Mouse (Mus musculus) ES-Bruce4 (cell line): ENCODE results near the gene Myof. TPM values are rescaled to one million over a fixed set of nuclear protein-coding genes. Genes with fewer than 3 reads are reported as not detected.

Experiments
- H3K27ac ChIP-seq: 2 replicates; pipeline ENCODE4 v1.5.1; 2012; ENCODE audit warnings: low read length, inconsistent platforms; ENCODE audit not compliant: insufficient read depth
- H3K27me3 ChIP-seq: 2 replicates; pipeline ENCODE4 v1.6.1; 2012; ENCODE audit warnings: mild to moderate bottlenecking, low read length, inconsistent platforms; ENCODE audit not compliant: control insufficient read depth, poor library complexity, insufficient read depth, severe bottlenecking
- H3K36me3 ChIP-seq: 2 replicates; pipeline ENCODE4 v1.6.1; 2012; ENCODE audit warnings: inconsistent platforms, mild to moderate bottlenecking, low read length, moderate library complexity; ENCODE audit not compliant: control insufficient read depth, poor library complexity, insufficient read depth, severe bottlenecking
- H3K4me1 ChIP-seq: one replicate; pipeline ENCODE4 v1.8.1; 2011; ENCODE audit warnings: low read length; ENCODE audit not compliant: control insufficient read depth, insufficient read depth
- H3K4me3 ChIP-seq: 2 replicates; pipeline ENCODE4 v1.5.1; 2011; ENCODE audit warnings: low read depth, mild to moderate bottlenecking, low read length
- H3K9ac ChIP-seq: 2 replicates; pipeline ENCODE4 v1.6.1; 2012; ENCODE audit warnings: low read depth, mild to moderate bottlenecking, inconsistent platforms; ENCODE audit not compliant: poor library complexity, severe bottlenecking
- H3K9me3 ChIP-seq: replicated peaks from 2 replicates; pipeline ENCODE4 v1.6.1; 2012; ENCODE audit warnings: mild to moderate bottlenecking, low read length, inconsistent platforms; ENCODE audit not compliant: control insufficient read depth, poor library complexity, insufficient read depth, severe bottlenecking
- CTCF ChIP-seq: IDR thresholded peaks from one replicate; pipeline ENCODE4 v1.8.1; 2011; ENCODE audit warnings: low read depth, low read length
- EP300 ChIP-seq: IDR thresholded peaks from 2 replicates; pipeline ENCODE4 v1.6.1; 2011; ENCODE audit warnings: low read depth, low read length; ENCODE audit not compliant: insufficient read depth
- POLR2A ChIP-seq: IDR thresholded peaks from one replicate; pipeline ENCODE4 v1.8.1; 2011; ENCODE audit warnings: low read length; ENCODE audit not compliant: insufficient read depth
- polyA plus RNA-seq: library from polyadenylated mRNA; stranded (reverse); fragments of >200 nt; gene quantifications from 2 replicates; pipeline ENCODE4 v1.2.4, GENCODE M21; 2011; ENCODE audit warnings: low read depth; ENCODE audit not compliant: missing spikeins, insufficient read depth, insufficient read length

The Myof gene
- polyA plus RNA-seq, 1 experiment, result 23.1 TPM

DNA sequence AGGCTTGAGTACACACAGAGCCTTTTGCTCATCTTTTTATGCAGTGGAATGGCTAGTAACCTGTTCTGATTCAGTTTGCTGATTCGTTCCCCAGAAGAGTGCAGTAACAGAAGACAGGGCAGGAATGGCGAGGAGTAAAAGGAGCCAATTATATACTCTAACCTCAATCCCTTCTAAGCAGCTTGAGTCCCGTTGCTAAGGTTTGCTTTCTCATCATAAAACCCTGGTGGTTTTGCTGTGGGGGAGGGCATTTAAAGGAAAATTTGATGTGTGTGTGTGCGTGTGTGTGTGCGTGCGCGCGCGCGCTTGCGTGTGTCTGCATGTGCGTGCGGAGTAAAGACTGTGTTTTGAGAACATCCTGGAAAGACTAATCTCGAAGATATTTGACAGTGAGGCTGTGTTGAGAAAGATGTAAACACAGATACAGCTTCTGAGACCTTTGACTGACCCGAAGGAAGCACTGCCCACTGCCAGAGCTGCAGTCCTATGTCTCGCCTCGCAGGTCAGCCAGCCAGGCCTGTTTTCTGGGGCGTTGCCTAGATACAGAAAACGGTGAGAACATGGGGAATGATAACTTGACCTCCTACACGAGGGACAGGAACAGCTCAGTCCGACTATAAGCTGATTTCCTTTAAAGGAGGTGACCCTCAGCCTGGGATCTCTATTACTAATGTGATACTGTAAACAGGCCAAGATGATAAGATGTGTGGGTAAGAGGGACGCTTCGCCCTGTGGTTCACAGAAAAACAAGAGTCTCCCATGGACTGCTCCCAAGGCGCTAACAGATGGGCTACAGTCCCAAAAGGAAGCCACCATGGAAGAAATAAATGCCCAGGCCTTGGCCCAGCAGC is 39.5 kb downstream of the Myof start:
- no peak overlapping the region for H3K4me3 ChIP-seq
- H3K9ac ChIP-seq, result no peak overlapping the region
- H3K36me3 ChIP-seq, result no peaks in the 10 kb centered on the region
- H3K4me1 ChIP-seq, result no peaks in the 10 kb centered on the region
- H3K27ac ChIP-seq, result no peak overlapping the region
- no peak for TF ChIP-seq POLR2A
- no peaks in the 10 kb centered on the region for H3K9me3 ChIP-seq
- H3K27me3 ChIP-seq, result no peaks in the 10 kb centered on the region

GRCm38 (mm10) chr19:38002816-38003215 is 40.6 kb downstream of the Myof start:
- TF ChIP-seq POLR2A (no peak), CTCF (no peak), EP300 (no peak)

GRCm38 (mm10) chr19:38000990-38001389 is 42.4 kb downstream of the Myof start:
- no peak overlapping the region for H3K4me3 ChIP-seq
- no peaks in the 10 kb centered on the region for H3K36me3 ChIP-seq
- H3K9me3 ChIP-seq, result no peaks in the 10 kb centered on the region
- no peaks in the 10 kb centered on the region for H3K27me3 ChIP-seq
- no peak overlapping the region for H3K9ac ChIP-seq
- TF ChIP-seq CTCF (no peak), EP300 (no peak), POLR2A (no peak)
- no peak overlapping the region for H3K27ac ChIP-seq
- H3K4me1 ChIP-seq, result no peaks in the 10 kb centered on the region

More at GRCm38 (mm10) chr19:38002816-38003215, 40.6 kb downstream of the Myof start:
- Histone ChIP-seq H3K27me3 (no peaks in the 10 kb centered on the region), H3K9me3 (no peaks in the 10 kb centered on the region), H3K4me1 (no peaks in the 10 kb centered on the region), H3K9ac (no peak overlapping the region), H3K4me3 (no peak overlapping the region), H3K36me3 (no peaks in the 10 kb centered on the region), H3K27ac (no peak overlapping the region)

- no peaks in the 10 kb centered on the region for H3K4me1 ChIP-seq
- TF ChIP-seq EP300, result no peak
- no peak for TF ChIP-seq CTCF
- no peak overlapping the region for H3K4me3 ChIP-seq
Observed at GRCm38 (mm10) chr19:37999941-38000340, 43.4 kb downstream of the Myof start.

DNA sequence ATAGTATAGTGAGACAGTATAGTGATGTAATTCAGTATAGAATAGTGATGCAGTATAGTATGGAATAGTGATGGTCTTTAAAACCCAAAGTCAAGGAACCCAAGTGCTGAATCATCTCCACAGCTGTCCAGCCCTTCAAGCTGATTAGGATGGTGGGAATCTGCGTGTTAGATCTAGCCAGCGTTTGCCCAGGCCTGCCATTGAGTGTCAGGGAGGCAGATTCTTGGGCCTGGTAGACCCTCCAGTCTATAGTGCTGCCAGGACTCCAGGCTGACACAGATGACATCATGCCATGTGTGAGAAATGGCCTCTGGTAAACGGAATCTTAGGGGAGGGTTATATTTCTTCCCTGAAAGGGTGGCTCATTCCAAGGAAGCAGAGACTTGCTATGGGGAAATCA is 49.1 kb downstream of the Myof start:
- H3K4me1 ChIP-seq, result no peaks in the 10 kb centered on the region
- H3K4me3 ChIP-seq, result no peak overlapping the region
- no peak for TF ChIP-seq EP300
- TF ChIP-seq CTCF, result no peak
- no peak for TF ChIP-seq POLR2A

More at GRCm38 (mm10) chr19:37999941-38000340, 43.4 kb downstream of the Myof start:
- H3K36me3 ChIP-seq, result no peaks in the 10 kb centered on the region
- H3K9me3 ChIP-seq, result no peaks in the 10 kb centered on the region
- no peak overlapping the region for H3K9ac ChIP-seq
- H3K27me3 ChIP-seq, result no peaks in the 10 kb centered on the region
- no peak overlapping the region for H3K27ac ChIP-seq

GRCm38 (mm10) chr19:37992184-37992554 is 51.2 kb downstream of the Myof start:
- Histone ChIP-seq H3K9me3 (no peaks in the 10 kb centered on the region), H3K9ac (no peak overlapping the region), H3K4me1 (no peaks in the 10 kb centered on the region), H3K27me3 (no peaks in the 10 kb centered on the region), H3K36me3 (no peaks in the 10 kb centered on the region), H3K4me3 (no peak overlapping the region), H3K27ac (no peak overlapping the region)
- TF ChIP-seq CTCF (no peak), EP300 (no peak), POLR2A (no peak)

More for the DNA sequence above, 49.1 kb downstream of the Myof start:
- no peaks in the 10 kb centered on the region for H3K27me3 ChIP-seq
- H3K36me3 ChIP-seq, result no peaks in the 10 kb centered on the region
- no peaks in the 10 kb centered on the region for H3K9me3 ChIP-seq
- H3K27ac ChIP-seq, result no peak overlapping the region
- H3K9ac ChIP-seq, result no peak overlapping the region
